In genomic region chr13:96173686-96174085, GRCm38 (mm10) we compare ENCODE assay signal across 31 mouse cellular contexts. TPM values are rescaled to one million over a fixed set of nuclear protein-coding genes. Genes with fewer than 3 reads are reported as not detected.
DNase-seq lines count a peak whose midpoint lies in the region; ATAC-seq and TF ChIP-seq lines count a peak whose summit lies in the region.
"Had no signal": no experiment of that assay in that cellular context is flagged by ENCODE, and none has a peak within 500 bp of the region (broad histone marks: within the 10 kb centered on the region; RNA-seq: fewer than 3 reads in every experiment).

No protein-coding gene starts in this region.

- no peaks in the 10 kb centered on the region for H3K36me3 ChIP-seq in heart, postnatal 0 days (replicated peaks; ENCODE audit: control insufficient read depth, insufficient read depth, low read length)
- H3K36me3 ChIP-seq in heart, embryonic 12.5 days = no peaks in the 10 kb centered on the region
- H3K36me3 ChIP-seq: embryonic facial prominence, embryonic 13.5 days; forebrain, embryonic 10.5 days; heart, embryonic 13.5 days; hindbrain, embryonic 13.5 days; limb, embryonic 10.5 days; limb, embryonic 15.5 days; liver, embryonic 13.5 days; midbrain, embryonic 13.5 days; neural tube, embryonic 13.5 days; stomach, embryonic 15.5 days had no signal

- H3K9me3 ChIP-seq in heart, postnatal 0 days (replicated peaks; ENCODE audit: control insufficient read depth, low read length) = no peaks in the 10 kb centered on the region
- H3K9me3 ChIP-seq in heart, embryonic 12.5 days (replicated peaks) = no peaks in the 10 kb centered on the region
- H3K9me3 ChIP-seq: embryonic facial prominence, embryonic 13.5 days; forebrain, embryonic 10.5 days; heart, embryonic 13.5 days; hindbrain, embryonic 13.5 days; limb, embryonic 10.5 days; limb, embryonic 15.5 days; liver, embryonic 13.5 days; midbrain, embryonic 13.5 days; neural tube, embryonic 13.5 days; stomach, embryonic 15.5 days had no signal

- H3K4me2 ChIP-seq in heart, postnatal 0 days (ENCODE audit: low read depth, low read length) = no peak overlapping the region
- H3K4me2 ChIP-seq in heart, embryonic 12.5 days = no peak overlapping the region
- H3K4me2 ChIP-seq: embryonic facial prominence, embryonic 13.5 days; heart, embryonic 13.5 days; hindbrain, embryonic 13.5 days; limb, embryonic 15.5 days; liver, embryonic 13.5 days; midbrain, embryonic 13.5 days; neural tube, embryonic 13.5 days; stomach, embryonic 15.5 days had no signal

- no peak for TF ChIP-seq EP300 in heart, postnatal 0 days (IDR thresholded peaks at IDR 0.05; ENCODE audit: low read depth)

- DNase-seq in adrenal gland, adult (ENCODE audit: inconsistent age in 2 of 2, low spot score in 1 of 2) = peak; percentile 40 to 80
- no peak for DNase-seq in adrenal gland, postnatal 4 days (ENCODE audit: low spot score in 2 of 2)
- DNase-seq in heart, postnatal 0 days (ENCODE audit: low spot score) = peak; percentile 55
- peak; percentile 42 for DNase-seq in adrenal gland, adult 8-10 months
- DNase-seq in spleen, postnatal 14 days (ENCODE audit: low spot score in 2 of 2) = no peak
- DNase-seq in ovary, postnatal 14 days (ENCODE audit: low spot score) = no peak
- DNase-seq: cerebellum, adult 8-10 months; kidney, adult 8-10 months; kidney, postnatal 4 days; layer of hippocampus, postnatal 36 days; liver, embryonic 13.5 days; lung, adult 18-20 months; lung, postnatal 10 days had no signal

- no peak for ATAC-seq in heart, postnatal 0 days (ENCODE audit: insufficient read depth, low read depth)
- no peak for ATAC-seq in heart, embryonic 12.5 days (ENCODE audit: insufficient number of reproducible peaks, low FRiP score)
- ATAC-seq: forebrain, embryonic 16.5 days; intestine, embryonic 16.5 days; midbrain, embryonic 13.5 days; Patski had no signal

- no peaks in the 10 kb centered on the region for H3K27me3 ChIP-seq in heart, postnatal 0 days (ENCODE audit: control insufficient read depth, insufficient read depth, low read length)
- no peaks in the 10 kb centered on the region; the same call in 1 of the 2 replicates for H3K27me3 ChIP-seq in heart, embryonic 12.5 days (replicated peaks)
- H3K27me3 ChIP-seq: embryonic facial prominence, embryonic 13.5 days; heart, embryonic 13.5 days; hindbrain, embryonic 13.5 days; limb, embryonic 15.5 days; liver, embryonic 13.5 days; midbrain, embryonic 13.5 days; neural tube, embryonic 13.5 days; stomach, embryonic 15.5 days had no signal

- TF ChIP-seq CTCF in heart, postnatal 0 days (IDR thresholded peaks at IDR 0.05; ENCODE audit: low read depth) = no peak

- WGBS in heart, postnatal 0 days = 24% methylated on average over 3 of the region's 3 CpGs
- 66% methylated on average over 3 of the region's 3 CpGs for WGBS in heart, embryonic 12.5 days

- peaks cover 9% of the 10 kb centered on the region for H3K4me1 ChIP-seq in heart, postnatal 0 days (ENCODE audit: control insufficient read depth, insufficient read depth)
- no peaks in the 10 kb centered on the region; the same call in 1 of the 2 replicates for H3K4me1 ChIP-seq in heart, embryonic 12.5 days (replicated peaks)
- H3K4me1 ChIP-seq: forebrain, embryonic 10.5 days; limb, embryonic 10.5 days; liver, embryonic 13.5 days; stomach, embryonic 15.5 days had no signal

- H3K27ac ChIP-seq in heart, postnatal 0 days (ENCODE audit: low read depth) = no peak overlapping the region
- no peak overlapping the region for H3K27ac ChIP-seq in heart, embryonic 12.5 days (ENCODE audit: poor library complexity, severe bottlenecking)
- H3K27ac ChIP-seq: embryonic facial prominence, embryonic 13.5 days; forebrain, embryonic 10.5 days; heart, embryonic 13.5 days; hindbrain, embryonic 13.5 days; kidney, postnatal 0 days; limb, embryonic 10.5 days; limb, embryonic 15.5 days; liver, embryonic 13.5 days; macrophage; midbrain, embryonic 13.5 days; neural tube, embryonic 13.5 days; stomach, embryonic 15.5 days had no signal

- no peak overlapping the region for H3K4me3 ChIP-seq in heart, postnatal 0 days (ENCODE audit: low read depth, low read length)
- H3K4me3 ChIP-seq in heart, embryonic 12.5 days = no peak overlapping the region
- H3K4me3 ChIP-seq: embryonic facial prominence, embryonic 13.5 days; forebrain, embryonic 10.5 days; heart, embryonic 13.5 days; hindbrain, embryonic 13.5 days; limb, embryonic 10.5 days; limb, embryonic 15.5 days; liver, embryonic 13.5 days; midbrain, embryonic 13.5 days; neural tube, embryonic 13.5 days; stomach, embryonic 15.5 days had no signal

- H3K9ac ChIP-seq in heart, postnatal 0 days (replicated peaks; ENCODE audit: low read depth, low read length) = no peak overlapping the region
- no peak overlapping the region for H3K9ac ChIP-seq in heart, embryonic 12.5 days
- H3K9ac ChIP-seq: embryonic facial prominence, embryonic 13.5 days; heart, embryonic 13.5 days; hindbrain, embryonic 13.5 days; limb, embryonic 15.5 days; liver, embryonic 13.5 days; midbrain, embryonic 13.5 days; neural tube, embryonic 13.5 days; stomach, embryonic 15.5 days had no signal

RNA-seq across cellular contexts. Expression of gene Sv2c, which starts 41.3 kb away (rescaled TPM):
- 10 to 100 TPM in 1 of 2 experiments, 1 to 10 TPM in 1; 9.0 to 16.2 TPM for total RNA-seq in adrenal gland, postnatal 4 days (2021)
- total RNA-seq in heart, postnatal 0 days (2014; rRNA removed; ENCODE audit: low replicate concordance) = 0.15 and 1.2 TPM in 2 replicates
- polyA plus RNA-seq in heart, postnatal 0 days (2015; fragmentation: Nextera tagmentation; extraction: Ambion mirVana) = 0.25 and 0.32 TPM in 2 replicates
- 0.64 and 1.3 TPM in 2 replicates for polyA plus RNA-seq in heart, embryonic 12.5 days (2016; fragmentation: Nextera tagmentation; extraction: Ambion mirVana)
- 1 to 10 TPM in 2 of 4 experiments, under 1 TPM in 2; 0.64 to 1.4 (median 0.93) TPM for total RNA-seq in adrenal gland, adult 8-10 months (2022)
- total RNA-seq: common myeloid progenitor, adult 5-6 weeks; megakaryocyte-erythroid progenitor cell, adult 5-6 weeks; MEL had no signal
- polyA plus RNA-seq: macrophage, Patski had no signal

Comparison
In these comparisons a context has a peak if more than half of its experiments do, and no peak if none do; other contexts are left out.
1. DNase-seq: peak in adrenal gland, adult (2 of 2), heart, postnatal 0 days (single experiment) and adrenal gland, adult 8-10 months (single experiment); none in adrenal gland, postnatal 4 days (0 of 2), spleen, postnatal 14 days (0 of 2) and ovary, postnatal 14 days (single experiment).